Mouse (Mus musculus): ENCODE results near the gene Lrrc40.
A peak's percentile ranks its signal among the peaks of the same experiment; 100 is the strongest.

Lrrc40 gene

GRCm38 (mm10) chr3:158036329-158036988 lies at the start of gene Lrrc40, which contains the start of gene Srsf11:
Gene Lrrc40, plus strand, starts transcription at chr3:158036662.
Gene Srsf11, minus strand, starts transcription at chr3:158036639.
- DNase-seq (ENCODE audit: low spot score in 2 of 2) = peak; percentile 93 to 94

GRCm38 (mm10) chr3:157993322-157993721 lies 43.1 kb upstream of the Lrrc40 start:
- no peak for DNase-seq (ENCODE audit: low spot score in 2 of 2)

- no peak for DNase-seq (ENCODE audit: low spot score in 2 of 2)
These were observed 40.7 kb upstream of the Lrrc40 start for GRCm38 (mm10) chr3:157995726-157996125.

GRCm38 (mm10) chr3:157998742-157999369 lies 37.6 kb upstream of the Lrrc40 start:
- DNase-seq (ENCODE audit: low spot score in 2 of 2) = no peak

- no peak for DNase-seq (ENCODE audit: low spot score in 2 of 2)
These were observed 27.8 kb upstream of the Lrrc40 start for GRCm38 (mm10) chr3:158008647-158009046.

- DNase-seq (ENCODE audit: low spot score in 2 of 2) = no peak
These were observed 26.6 kb upstream of the Lrrc40 start for GRCm38 (mm10) chr3:158009762-158010320.

- peak; percentile 82 to 86 for DNase-seq (ENCODE audit: low spot score in 2 of 2)
These were observed 5.0 kb upstream of the Lrrc40 start for GRCm38 (mm10) chr3:158031371-158031925.

GRCm38 (mm10) chr3:158032106-158032505 lies 4.4 kb upstream of the Lrrc40 start:
- DNase-seq (ENCODE audit: low spot score in 2 of 2) = no peak

GRCm38 (mm10) chr3:158035866-158036265 lies 596 bp upstream of the Lrrc40 start:
- DNase-seq (ENCODE audit: low spot score in 2 of 2) = no peak

GRCm38 (mm10) chr3:158038106-158038505 lies 1.6 kb downstream of the Lrrc40 start:
- no peak for DNase-seq (ENCODE audit: low spot score in 2 of 2)

GRCm38 (mm10) chr3:158040755-158041154 lies 4.3 kb downstream of the Lrrc40 start:
- DNase-seq (ENCODE audit: low spot score in 2 of 2) = no peak

- DNase-seq (ENCODE audit: low spot score in 2 of 2) = no peak
These were observed 13.0 kb downstream of the Lrrc40 start for GRCm38 (mm10) chr3:158049508-158049907.

- no peak for DNase-seq (ENCODE audit: low spot score in 2 of 2)
These were observed 24.3 kb downstream of the Lrrc40 start for GRCm38 (mm10) chr3:158060621-158061291.

- no peak for DNase-seq (ENCODE audit: low spot score in 2 of 2)
These were observed 25.5 kb downstream of the Lrrc40 start for GRCm38 (mm10) chr3:158061811-158062523.

GRCm38 (mm10) chr3:158065256-158065655 lies 28.8 kb downstream of the Lrrc40 start:
- DNase-seq (ENCODE audit: low spot score in 2 of 2) = no peak

- DNase-seq (ENCODE audit: low spot score in 2 of 2) = no peak
These were observed 31.5 kb downstream of the Lrrc40 start for GRCm38 (mm10) chr3:158067916-158068315.

- no peak for DNase-seq (ENCODE audit: low spot score in 2 of 2)
These were observed 32.3 kb downstream of the Lrrc40 start for GRCm38 (mm10) chr3:158068613-158069263.

GRCm38 (mm10) chr3:158075004-158075403 lies 38.5 kb downstream of the Lrrc40 start:
- no peak for DNase-seq (ENCODE audit: low spot score in 2 of 2)

- no peak for DNase-seq (ENCODE audit: low spot score in 2 of 2)
These were observed 40.4 kb downstream of the Lrrc40 start for GRCm38 (mm10) chr3:158076685-158077379.

- no peak for DNase-seq (ENCODE audit: low spot score in 2 of 2)
These were observed 40.9 kb downstream of the Lrrc40 start for GRCm38 (mm10) chr3:158077380-158077772.

Data from urinary bladder, postnatal 36 days (tissue).